12 mouse cellular contexts compared by ENCODE assay signal in the genomic region with DNA sequence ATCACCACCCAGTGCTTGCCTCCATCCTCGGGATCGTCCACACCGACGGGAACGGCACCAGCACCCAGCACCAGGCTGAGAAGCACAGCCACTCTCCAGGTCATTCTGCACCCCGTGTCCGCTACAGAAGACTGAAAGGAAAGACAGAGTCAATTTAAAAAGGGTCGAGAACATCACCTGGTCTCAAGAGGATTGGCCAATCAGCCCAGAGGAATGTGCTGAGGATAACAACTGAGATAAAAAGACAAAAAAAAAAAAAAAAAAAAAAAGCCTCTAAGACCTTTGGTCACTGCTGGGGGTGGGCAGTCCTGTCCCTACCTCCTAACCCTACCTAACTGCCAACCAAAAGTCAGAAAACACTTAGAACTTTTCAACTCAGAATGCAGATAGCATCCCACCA.
"Had no signal": no experiment of that assay in that cellular context is flagged by ENCODE, and none has a peak within 500 bp of the region (broad histone marks: within the 10 kb centered on the region; RNA-seq: fewer than 3 reads in every experiment).

No protein-coding gene starts in this region.

- H3K9me3 ChIP-seq: limb, embryonic 13.5 days; midbrain, embryonic 12.5 days; neural tube, embryonic 13.5 days had no signal

- H3K9ac ChIP-seq: limb, embryonic 13.5 days; liver, embryonic 14.5 days; midbrain, embryonic 12.5 days; neural tube, embryonic 13.5 days had no signal

- DNase-seq: left cerebral cortex, postnatal 4 days; lung, adult 18-20 months; retina, postnatal 1 day; right cerebral cortex, postnatal 4 days; spleen, adult 18-20 months; thymus, adult 2 months; thymus, postnatal 25 days had no signal

- H3K27me3 ChIP-seq: limb, embryonic 13.5 days; midbrain, embryonic 12.5 days; neural tube, embryonic 13.5 days had no signal

- H3K4me1 ChIP-seq: limb, embryonic 13.5 days had no signal

- ATAC-seq: midbrain, embryonic 16.5 days had no signal

- H3K4me3 ChIP-seq: limb, embryonic 13.5 days; midbrain, embryonic 12.5 days; neural tube, embryonic 13.5 days had no signal

- H3K27ac ChIP-seq: limb, embryonic 13.5 days; liver, embryonic 14.5 days; midbrain, embryonic 12.5 days; neural tube, embryonic 13.5 days had no signal

- H3K4me2 ChIP-seq: limb, embryonic 13.5 days; midbrain, embryonic 12.5 days; neural tube, embryonic 13.5 days had no signal
